Mouse (Mus musculus): ENCODE measurements at regions not wholly inside any gene's neighbourhood (a gene's known extent, or its start where the extent isn't known, plus 50 kb on each side); places are given as distances from the start of the nearest gene placed in this dataset.

DNA sequence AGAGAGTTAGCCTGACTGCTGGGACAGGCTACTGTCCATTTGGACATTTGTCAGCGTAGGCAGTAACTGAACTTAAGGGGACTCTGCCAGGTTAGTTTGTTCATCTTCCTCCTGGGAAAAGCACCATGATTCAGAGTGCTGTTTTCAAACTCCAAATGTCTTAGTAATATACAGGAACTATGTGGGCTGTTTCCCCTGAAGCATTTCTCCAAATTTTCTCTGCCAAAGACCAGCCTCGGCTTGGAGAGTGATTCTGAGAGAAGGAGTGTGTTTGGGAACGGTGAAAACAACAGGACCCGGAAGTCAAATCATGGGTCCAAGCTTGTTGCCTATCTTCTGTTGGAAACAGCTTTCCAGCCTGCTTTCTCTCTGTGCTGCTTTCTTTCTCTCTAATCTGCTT, 52.1 kb downstream of the Rprm start:
- Histone ChIP-seq H3K4me2 (no peak overlapping the region), H3K4me3 (replicated peaks) (no peak overlapping the region), H3K36me3 (replicated peaks) (no peaks in the 10 kb centered on the region), H3K9ac (no peak overlapping the region), H3K4me1 (no peaks in the 10 kb centered on the region), H3K27ac (no peak overlapping the region), H3K9me3 (no peaks in the 10 kb centered on the region), H3K27me3 (no peaks in the 10 kb centered on the region)
- WGBS, result 86% methylated on average over 4 of the region's 4 CpGs
- no peak for ATAC-seq (ENCODE audit: low FRiP score)

GRCm38 (mm10) chr2:54028851-54029250, 56.5 kb downstream of the Rprm start:
- no peak overlapping the region for H3K4me2 ChIP-seq
- H3K4me1 ChIP-seq, result no peaks in the 10 kb centered on the region
- H3K9ac ChIP-seq, result no peak overlapping the region
- no peak for ATAC-seq (ENCODE audit: low FRiP score)
- WGBS, result 88% methylated on average over 2 of the region's 2 CpGs
- no peaks in the 10 kb centered on the region for H3K9me3 ChIP-seq
- no peaks in the 10 kb centered on the region for H3K27me3 ChIP-seq
- no peak overlapping the region for H3K27ac ChIP-seq
- H3K4me3 ChIP-seq (replicated peaks), result no peak overlapping the region
- H3K36me3 ChIP-seq (replicated peaks), result no peaks in the 10 kb centered on the region

GRCm38 (mm10) chr2:54022708-54023107, 62.6 kb downstream of the Rprm start:
- Histone ChIP-seq H3K4me2 (no peak overlapping the region), H3K27ac (no peak overlapping the region), H3K9me3 (no peaks in the 10 kb centered on the region), H3K4me3 (replicated peaks) (no peak overlapping the region), H3K36me3 (replicated peaks) (no peaks in the 10 kb centered on the region), H3K27me3 (no peaks in the 10 kb centered on the region), H3K4me1 (no peaks in the 10 kb centered on the region), H3K9ac (no peak overlapping the region)
- ATAC-seq (ENCODE audit: low FRiP score), result no peak
- 82% methylated on average over 4 of the region's 4 CpGs for WGBS

- no peak overlapping the region for H3K4me3 ChIP-seq (replicated peaks)
- no peaks in the 10 kb centered on the region for H3K36me3 ChIP-seq (replicated peaks)
- H3K4me2 ChIP-seq, result no peak overlapping the region
- H3K27me3 ChIP-seq, result no peaks in the 10 kb centered on the region
- H3K9me3 ChIP-seq, result no peaks in the 10 kb centered on the region
- no peak for ATAC-seq (ENCODE audit: low FRiP score)
- WGBS, result 61% methylated on average over 2 of the region's 2 CpGs
- no peak overlapping the region for H3K9ac ChIP-seq
- no peak overlapping the region for H3K27ac ChIP-seq
- H3K4me1 ChIP-seq, result no peaks in the 10 kb centered on the region
These were observed 95.2 kb downstream of the Rprm start for GRCm38 (mm10) chr2:53990157-53990556.

DNA sequence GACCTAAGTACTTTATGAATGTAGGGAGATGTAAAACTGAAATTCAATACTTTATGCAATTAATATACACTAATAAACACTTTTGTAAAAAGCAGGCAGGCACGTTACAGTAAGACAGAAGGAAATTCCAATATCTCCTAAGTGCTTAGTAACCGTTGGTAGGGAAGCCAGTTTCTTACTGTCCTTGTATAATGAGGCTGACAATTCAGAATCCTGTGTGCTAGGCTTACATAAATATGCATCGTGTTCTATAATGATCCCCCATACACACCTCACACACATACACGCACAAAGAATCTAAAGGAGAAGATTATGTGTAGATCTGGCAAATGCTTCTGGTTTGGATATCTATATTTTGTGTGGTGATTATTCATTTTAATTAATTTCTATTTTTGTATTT, 109.6 kb downstream of the Rprm start:
- H3K4me1 ChIP-seq, result no peaks in the 10 kb centered on the region
- H3K9me3 ChIP-seq, result no peaks in the 10 kb centered on the region
- no peaks in the 10 kb centered on the region for H3K27me3 ChIP-seq
- H3K4me3 ChIP-seq (replicated peaks), result no peak overlapping the region
- 69% methylated on average over 4 of the region's 4 CpGs for WGBS
- no peak overlapping the region for H3K4me2 ChIP-seq
- no peak overlapping the region for H3K9ac ChIP-seq
- ATAC-seq (ENCODE audit: low FRiP score), result peak; percentile 71; the same call in 1 of the 2 replicates
- no peaks in the 10 kb centered on the region for H3K36me3 ChIP-seq (replicated peaks)
- H3K27ac ChIP-seq, result no peak overlapping the region

DNA sequence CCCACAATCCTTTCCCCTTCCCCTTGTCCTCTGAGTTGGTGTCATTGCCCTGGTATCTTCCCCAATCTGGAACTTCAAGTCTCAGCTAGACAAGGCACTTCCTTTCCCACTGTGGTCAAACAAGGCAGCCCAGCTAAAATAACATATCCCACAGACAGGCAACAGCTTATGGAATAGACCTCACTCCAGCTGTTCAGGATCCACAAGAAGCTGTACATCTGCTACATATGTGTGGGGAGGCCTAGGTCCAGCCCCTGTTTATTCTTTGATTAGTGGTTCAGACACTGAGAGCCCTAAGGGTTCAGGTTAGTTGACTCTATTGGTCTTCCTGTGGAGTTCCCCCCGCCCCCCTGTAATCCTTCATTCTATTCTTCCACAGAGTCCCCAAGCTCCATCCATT, 124.9 kb downstream of the Rprm start:
- ATAC-seq (ENCODE audit: low FRiP score), result no peak
- H3K4me3 ChIP-seq (replicated peaks), result no peak overlapping the region
- no peaks in the 10 kb centered on the region for H3K27me3 ChIP-seq
- H3K9ac ChIP-seq, result no peak overlapping the region
- no peak overlapping the region for H3K27ac ChIP-seq
- H3K9me3 ChIP-seq, result no peaks in the 10 kb centered on the region
- H3K4me1 ChIP-seq, result no peaks in the 10 kb centered on the region
- no peaks in the 10 kb centered on the region for H3K36me3 ChIP-seq (replicated peaks)
- 44% methylated on average over 1 of the region's 1 CpGs for WGBS
- H3K4me2 ChIP-seq, result no peak overlapping the region

- no peak overlapping the region for H3K4me3 ChIP-seq (replicated peaks)
- no peak overlapping the region for H3K9ac ChIP-seq
- H3K36me3 ChIP-seq (replicated peaks), result no peaks in the 10 kb centered on the region
- no peaks in the 10 kb centered on the region for H3K27me3 ChIP-seq
- H3K4me1 ChIP-seq, result no peaks in the 10 kb centered on the region
- H3K4me2 ChIP-seq, result no peak overlapping the region
- no peak for ATAC-seq (ENCODE audit: low FRiP score)
- no peaks in the 10 kb centered on the region for H3K9me3 ChIP-seq
- H3K27ac ChIP-seq, result no peak overlapping the region
- 61% methylated on average over 2 of the region's 2 CpGs for WGBS
These were observed 137.1 kb downstream of the Rprm start for GRCm38 (mm10) chr2:53948237-53948636.

DNA sequence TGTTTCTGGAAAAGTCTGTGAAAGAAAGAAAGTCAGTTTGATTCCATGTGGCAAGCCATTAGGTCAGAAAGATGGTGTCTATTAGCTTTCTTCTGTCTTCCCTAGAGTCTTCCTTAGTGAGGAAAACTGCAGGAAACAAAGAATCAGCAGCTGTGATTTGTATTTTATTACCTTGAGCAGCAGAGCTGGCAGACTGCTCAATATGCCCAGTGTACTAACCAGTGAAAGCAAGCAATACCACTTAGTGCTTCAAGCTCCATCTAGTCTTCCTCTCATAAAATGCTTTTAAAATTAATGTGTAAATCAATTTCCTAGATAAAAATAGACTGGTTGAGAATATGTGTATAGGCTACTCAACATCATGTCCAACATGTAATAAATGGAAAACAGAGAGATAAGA, 137.8 kb downstream of the Rprm start:
- Histone ChIP-seq H3K9ac (no peak overlapping the region), H3K4me2 (no peak overlapping the region), H3K36me3 (replicated peaks) (no peaks in the 10 kb centered on the region), H3K27ac (no peak overlapping the region), H3K4me1 (no peaks in the 10 kb centered on the region), H3K9me3 (no peaks in the 10 kb centered on the region), H3K4me3 (replicated peaks) (no peak overlapping the region), H3K27me3 (no peaks in the 10 kb centered on the region)
- ATAC-seq (ENCODE audit: low FRiP score), result no peak

DNA sequence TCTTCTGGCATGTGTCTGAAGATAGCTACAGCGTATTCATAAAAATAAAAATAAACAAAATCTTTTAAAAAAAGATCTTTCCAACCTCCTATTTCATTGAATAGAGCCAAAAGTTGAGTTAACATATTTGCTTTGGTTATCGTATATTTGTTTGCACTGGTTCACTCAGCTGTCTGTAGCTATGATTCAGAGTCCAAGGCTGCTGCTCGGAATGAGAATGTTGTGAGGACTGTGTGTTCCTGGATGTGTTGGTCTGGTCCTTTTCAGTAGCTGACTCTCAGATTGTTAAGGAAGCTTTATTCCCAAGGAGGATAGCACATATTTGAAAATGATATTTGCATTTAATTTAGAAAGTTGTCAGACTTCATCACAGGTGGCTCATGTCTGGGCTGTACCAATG, 173.5 kb downstream of the Rprm start:
- no peak overlapping the region for H3K4me2 ChIP-seq
- no peaks in the 10 kb centered on the region for H3K4me1 ChIP-seq
- no peaks in the 10 kb centered on the region for H3K9me3 ChIP-seq
- H3K9ac ChIP-seq, result no peak overlapping the region
- 95% methylated on average over 3 of the region's 3 CpGs for WGBS
- no peaks in the 10 kb centered on the region for H3K36me3 ChIP-seq (replicated peaks)
- H3K27ac ChIP-seq, result no peak overlapping the region
- H3K4me3 ChIP-seq (replicated peaks), result no peak overlapping the region
- no peaks in the 10 kb centered on the region for H3K27me3 ChIP-seq
- ATAC-seq (ENCODE audit: low FRiP score), result no peak
